Mouse (Mus musculus) liver, embryonic 12.5 days (tissue): Measurements from ENCODE around the gene Mgmt. TPM values are rescaled to one million over a fixed set of nuclear protein-coding genes. Genes with fewer than 3 reads are reported as not detected.

Source experiments
- ATAC-seq: fragments of 200-750 bp; cut with Nextera tagmentation; 2 replicates; pipeline ENCODE4 v1.8.0; 2017; ENCODE audit warnings: moderate number of reproducible peaks, mild to moderate bottlenecking, moderate library complexity
- H3K27ac ChIP-seq: fragments of 300-500 bp; sonication (generic); 2 replicates; pipeline ENCODE4 v1.5.1; 2016; ENCODE audit warnings: mild to moderate bottlenecking
- H3K27me3 ChIP-seq: fragments of 300-500 bp; sonication (generic); replicated peaks from 2 replicates; pipeline ENCODE4 v1.6.1; 2016; ENCODE audit warnings: mild to moderate bottlenecking, moderate library complexity
- H3K36me3 ChIP-seq: fragments of 300-500 bp; sonication (generic); 2 replicates; pipeline ENCODE4 v1.6.1; 2016; ENCODE audit warnings: mild to moderate bottlenecking, moderate library complexity
- H3K4me1 ChIP-seq: fragments of 300-500 bp; sonication (generic); 2 replicates; pipeline ENCODE4 v1.6.1; 2016
- H3K4me2 ChIP-seq: fragments of 300-500 bp; sonication (generic); 2 replicates; pipeline ENCODE4 v1.6.1; 2016; ENCODE audit warnings: mild to moderate bottlenecking, moderate library complexity
- H3K4me3 ChIP-seq: fragments of 300-500 bp; sonication (generic); 2 replicates; pipeline ENCODE4 v1.5.1; 2016; ENCODE audit warnings: mild to moderate bottlenecking, moderate library complexity
- H3K9ac ChIP-seq: fragments of 300-500 bp; sonication (generic); 2 replicates; pipeline ENCODE4 v1.6.1; 2016; ENCODE audit warnings: mild to moderate bottlenecking, moderate library complexity
- H3K9me3 ChIP-seq: fragments of 300-500 bp; sonication (generic); replicated peaks from 2 replicates; pipeline ENCODE4 v1.6.1; 2016; ENCODE audit warnings: mild to moderate bottlenecking, moderate library complexity
- WGBS: fragments of 180-500 bp; shearing (Covaris S2); methylation state at CpG from one replicate; pipeline ENCODE4 v1.1.7; 2016; ENCODE audit not compliant: insufficient replicate concordance; 5-methylcytosine and 5-hydroxymethylcytosine counted together
- polyA plus RNA-seq: library from polyadenylated mRNA; unstranded; fragments of >200 nt; fragmentation: Nextera tagmentation; extraction: Ambion mirVana; gene quantifications from 2 replicates; pipeline ENCODE4 v1.2.1, GENCODE M21; 2016

Gene Mgmt
- polyA plus RNA-seq, 1 experiment from 2014 or later, result 4.2 TPM

DNA sequence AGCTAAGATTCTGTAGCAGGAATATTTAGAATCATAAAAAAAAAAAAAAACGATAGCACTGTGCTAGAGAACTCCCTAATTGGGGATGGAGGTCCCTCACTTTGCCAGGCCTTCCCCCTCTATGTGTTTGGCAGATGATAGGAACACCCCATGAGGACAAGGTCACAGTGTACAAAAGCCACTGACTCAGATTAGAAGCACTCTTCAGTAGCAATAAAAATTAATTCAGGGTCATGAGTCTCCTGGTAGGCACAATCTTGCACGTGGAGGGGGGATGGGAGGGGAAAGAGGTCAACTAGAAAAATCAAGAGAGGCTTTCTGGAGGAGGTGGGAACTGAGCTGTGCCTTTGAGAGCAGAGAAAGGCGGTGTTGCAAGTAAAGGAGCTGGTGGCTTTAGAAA is 247.0 kb downstream of the Mgmt start:
- Histone ChIP-seq H3K27ac (no peak overlapping the region), H3K4me1 (no peaks in the 10 kb centered on the region), H3K4me2 (no peak overlapping the region), H3K27me3 (no peaks in the 10 kb centered on the region), H3K4me3 (no peak overlapping the region), H3K36me3 (no peaks in the 10 kb centered on the region), H3K9ac (no peak overlapping the region), H3K9me3 (no peaks in the 10 kb centered on the region)
- WGBS, result 39% methylated on average over 3 of the region's 3 CpGs
- ATAC-seq, result no peak

DNA sequence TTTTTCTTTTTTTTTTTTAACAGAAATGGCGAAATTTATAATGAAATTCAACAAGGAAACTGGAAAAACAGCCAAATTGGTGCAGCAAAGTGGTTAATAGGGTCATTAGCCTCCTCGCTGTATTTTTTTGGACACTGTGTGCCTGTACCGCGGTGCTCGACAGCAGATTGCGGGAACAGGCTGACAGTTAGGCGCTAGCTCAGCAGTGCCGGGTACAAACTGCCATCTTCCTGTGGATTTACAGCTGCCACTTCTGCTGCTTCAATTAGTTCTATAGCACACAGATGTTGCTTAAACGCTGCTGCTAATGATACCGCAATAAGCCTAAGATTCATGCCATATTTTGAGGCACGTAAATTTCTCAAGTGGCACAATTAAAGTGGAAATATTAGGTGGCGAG is 252.7 kb downstream of the Mgmt start:
- Histone ChIP-seq H3K27me3 (no peaks in the 10 kb centered on the region), H3K4me3 (no peak overlapping the region), H3K4me2 (no peak overlapping the region), H3K9ac (no peak overlapping the region), H3K4me1 (no peaks in the 10 kb centered on the region), H3K27ac (no peak overlapping the region), H3K36me3 (no peaks in the 10 kb centered on the region), H3K9me3 (no peaks in the 10 kb centered on the region)
- WGBS, result 75% methylated on average over 12 of the region's 12 CpGs
- no peak for ATAC-seq

DNA sequence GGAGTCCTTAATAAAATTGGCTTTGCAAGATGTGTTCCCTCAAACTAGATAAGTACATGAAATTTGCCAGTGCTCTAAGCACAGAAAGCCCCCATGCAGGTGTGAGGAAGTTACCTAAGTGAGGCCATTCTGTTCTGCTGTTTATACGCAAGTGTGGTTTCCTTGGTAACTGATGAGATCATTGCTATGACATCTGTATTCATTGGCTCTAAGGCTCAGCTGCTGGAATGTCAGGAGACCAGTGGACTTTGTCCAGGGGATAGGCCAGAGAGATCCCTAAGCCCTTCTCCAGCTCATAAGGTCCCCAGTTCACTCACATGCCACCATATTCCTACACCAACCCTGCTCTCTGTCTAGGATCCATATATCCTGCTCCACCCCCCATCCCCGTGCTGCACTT is 257.4 kb downstream of the Mgmt start:
- H3K4me3 ChIP-seq, result no peak overlapping the region
- no peaks in the 10 kb centered on the region for H3K4me1 ChIP-seq
- H3K4me2 ChIP-seq, result no peak overlapping the region
- H3K36me3 ChIP-seq, result no peaks in the 10 kb centered on the region
- H3K9me3 ChIP-seq, result no peaks in the 10 kb centered on the region
- WGBS, result 70% methylated on average over 2 of the region's 2 CpGs
- ATAC-seq, result no peak
- no peaks in the 10 kb centered on the region for H3K27me3 ChIP-seq
- H3K27ac ChIP-seq, result no peak overlapping the region
- H3K9ac ChIP-seq, result no peak overlapping the region

DNA sequence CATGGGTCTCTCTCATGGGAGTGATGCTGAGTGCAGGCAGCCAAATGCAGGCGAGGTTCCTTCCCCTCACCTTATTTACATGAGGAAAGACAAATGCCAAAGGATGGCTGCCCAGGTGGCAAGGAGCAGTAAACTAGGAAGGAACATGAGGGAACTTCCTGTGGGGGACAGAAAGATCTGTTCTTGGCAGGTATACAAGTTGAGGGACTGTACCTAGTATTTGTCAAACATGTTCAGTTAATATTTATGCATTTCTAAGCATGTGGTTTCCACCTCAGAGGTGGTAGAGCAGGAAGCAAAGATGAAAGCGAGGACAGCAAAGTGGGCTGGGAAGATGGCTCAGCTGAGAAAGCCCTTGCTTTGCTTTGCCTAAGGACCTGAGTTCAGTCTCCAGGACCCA is 260.2 kb downstream of the Mgmt start:
- WGBS, result 57% methylated on average over 2 of the region's 2 CpGs
- Histone ChIP-seq H3K27ac (no peak overlapping the region), H3K9me3 (no peaks in the 10 kb centered on the region), H3K27me3 (no peaks in the 10 kb centered on the region), H3K4me1 (no peaks in the 10 kb centered on the region), H3K36me3 (no peaks in the 10 kb centered on the region), H3K4me2 (no peak overlapping the region), H3K9ac (no peak overlapping the region), H3K4me3 (no peak overlapping the region)
- ATAC-seq, result no peak

DNA sequence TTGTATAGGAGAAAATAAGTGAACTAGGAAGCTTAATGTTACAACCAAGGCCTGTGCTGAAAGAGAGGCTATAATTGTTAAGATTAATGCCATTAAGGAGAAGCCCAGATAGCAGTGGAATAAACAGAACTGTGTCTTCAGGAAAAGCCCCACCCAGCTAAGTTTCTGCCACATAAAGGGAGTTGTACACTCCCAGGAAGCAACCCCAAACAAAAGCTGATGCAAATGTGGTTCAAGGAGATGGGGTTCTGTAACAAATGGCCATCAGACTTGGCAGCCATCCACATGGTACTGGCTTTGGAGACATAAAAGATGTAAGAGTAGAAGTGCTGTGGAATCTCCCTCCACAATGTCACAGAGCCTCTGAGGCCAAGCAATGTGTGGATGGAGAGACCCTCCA is 264.7 kb downstream of the Mgmt start:
- no peaks in the 10 kb centered on the region for H3K27me3 ChIP-seq
- no peak overlapping the region for H3K27ac ChIP-seq
- H3K4me2 ChIP-seq, result no peak overlapping the region
- H3K4me1 ChIP-seq, result no peaks in the 10 kb centered on the region
- no peak for ATAC-seq
- H3K4me3 ChIP-seq, result no peak overlapping the region
- H3K9ac ChIP-seq, result no peak overlapping the region
- no peaks in the 10 kb centered on the region for H3K9me3 ChIP-seq
- no peaks in the 10 kb centered on the region for H3K36me3 ChIP-seq

DNA sequence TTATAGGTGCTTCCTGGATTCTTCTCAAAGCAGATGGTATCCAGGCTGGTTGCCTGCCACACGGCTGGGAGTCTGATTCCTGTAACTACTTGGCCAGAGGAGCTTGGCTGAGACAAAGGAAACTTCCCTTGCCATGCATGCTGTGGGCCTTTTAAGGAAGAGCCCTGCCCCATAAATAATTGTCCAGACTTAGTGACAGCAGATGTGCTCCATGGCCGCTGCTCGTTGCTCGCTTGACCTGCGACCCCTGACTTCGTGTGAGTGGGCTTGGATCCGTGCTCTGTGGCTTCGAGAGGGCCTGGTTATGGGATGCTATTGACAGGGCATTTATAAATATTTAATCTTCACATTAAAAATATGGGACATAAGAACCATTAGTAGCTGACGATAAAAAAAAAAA is 277.9 kb downstream of the Mgmt start:
- Histone ChIP-seq H3K36me3 (no peaks in the 10 kb centered on the region), H3K27me3 (no peaks in the 10 kb centered on the region), H3K9ac (no peak overlapping the region), H3K27ac (no peak overlapping the region), H3K4me1 (no peaks in the 10 kb centered on the region), H3K4me2 (no peak overlapping the region), H3K4me3 (no peak overlapping the region), H3K9me3 (0 out of 2 replicates have a peak, but pooled peaks cover 6% of the 10 kb centered on the region)
- WGBS, result 60% methylated on average over 9 of the region's 9 CpGs
- no peak for ATAC-seq
